Mouse (Mus musculus): ENCODE data around the gene Adamts15. TPM values are rescaled to one million over a fixed set of nuclear protein-coding genes. Genes with fewer than 3 reads are reported as not detected.

Adamts15 gene
- polyA plus RNA-seq, 1 experiment from 2014 or later: 1.6 TPM

DNA sequence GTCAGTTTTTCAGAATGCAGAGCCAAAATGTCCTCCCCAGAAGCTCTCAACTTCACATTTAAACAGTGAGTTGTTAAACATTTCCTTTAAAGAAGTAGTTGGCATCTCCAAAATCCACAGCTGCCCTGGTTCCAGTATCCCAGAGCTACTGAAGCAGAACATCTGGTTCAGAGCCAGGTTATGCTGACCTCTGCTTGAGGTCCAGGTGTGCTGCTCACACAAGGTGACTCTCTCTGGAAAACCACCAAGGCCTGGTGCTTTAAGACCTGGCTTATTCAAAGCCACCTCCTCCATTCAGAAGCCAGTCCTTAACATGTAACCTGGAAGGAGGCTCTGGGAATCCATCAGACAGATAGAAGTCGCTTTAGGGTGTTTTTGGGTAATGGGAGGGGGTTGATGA lies 23.0 kb upstream of the Adamts15 start:
- Histone ChIP-seq H3K9me3 (replicated peaks) (no peaks in the 10 kb centered on the region), H3K4me1 (peaks cover 11% of the 10 kb centered on the region), H3K27ac (no peak overlapping the region), H3K9ac (no peak overlapping the region), H3K4me3 (no peak overlapping the region), H3K4me2 (no peak overlapping the region), H3K27me3 (peaks cover 55% of the 10 kb centered on the region), H3K36me3 (ENCODE audit: poor library complexity, severe bottlenecking) (no peaks in the 10 kb centered on the region)
- 70% methylated on average over 1 of the region's 1 CpGs for WGBS
- no peak for ATAC-seq

DNA sequence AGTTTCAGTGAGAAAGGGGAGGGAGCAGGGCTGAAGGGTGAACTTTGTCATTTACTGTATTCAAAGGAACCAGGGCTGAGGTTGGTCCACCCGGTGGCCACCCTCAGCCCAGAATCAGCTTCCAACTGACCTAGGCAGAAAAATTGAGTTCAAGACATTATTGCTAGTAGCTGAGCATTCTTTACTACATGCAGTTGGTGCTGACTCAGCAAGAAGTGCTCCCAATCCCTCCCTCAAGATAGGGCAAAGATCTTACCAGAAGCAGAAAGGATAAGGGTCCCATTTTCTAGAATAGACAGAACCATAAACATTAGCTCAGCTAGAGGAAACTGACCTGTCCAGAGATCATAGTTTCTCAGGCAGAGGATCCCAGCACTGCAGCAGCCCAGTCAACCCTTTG lies 22.0 kb upstream of the Adamts15 start:
- 4% methylated on average over 1 of the region's 1 CpGs for WGBS
- Histone ChIP-seq H3K4me3 (no peak overlapping the region; the same call in 1 of the 2 replicates), H3K9me3 (replicated peaks) (no peaks in the 10 kb centered on the region), H3K36me3 (ENCODE audit: poor library complexity, severe bottlenecking) (no peaks in the 10 kb centered on the region), H3K9ac (no peak overlapping the region), H3K27me3 (peaks cover 55% of the 10 kb centered on the region), H3K4me2 (no peak overlapping the region), H3K27ac (no peak overlapping the region), H3K4me1 (peaks cover 11% of the 10 kb centered on the region)
- ATAC-seq: no peak

DNA sequence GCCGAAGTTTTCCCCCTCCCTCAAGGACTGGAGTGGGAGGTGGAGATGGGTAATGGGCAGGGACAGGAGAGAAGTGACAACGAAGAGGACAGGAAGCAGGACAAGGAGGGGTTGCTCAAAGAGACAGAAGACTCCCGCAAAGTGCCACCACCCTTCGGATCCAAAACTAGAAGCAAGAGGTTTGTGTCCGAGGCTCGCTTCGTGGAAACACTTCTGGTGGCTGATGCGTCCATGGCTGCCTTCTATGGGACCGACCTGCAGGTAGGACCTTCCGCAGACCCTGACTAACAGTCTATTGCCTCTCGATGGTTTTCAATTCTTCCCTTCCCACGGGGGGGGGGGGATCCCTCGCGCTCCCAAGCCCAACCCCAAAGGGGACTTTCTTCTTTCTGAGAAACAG lies 21.1 kb upstream of the Adamts15 start:
- Histone ChIP-seq H3K4me3 (peak overlapping the region; percentile 60), H3K36me3 (ENCODE audit: poor library complexity, severe bottlenecking) (no peaks in the 10 kb centered on the region), H3K4me1 (peaks cover 11% of the 10 kb centered on the region), H3K27me3 (peaks cover 55% of the 10 kb centered on the region), H3K9ac (peak overlapping the region; percentile 70), H3K9me3 (replicated peaks) (no peaks in the 10 kb centered on the region), H3K4me2 (peak overlapping the region; percentile 90), H3K27ac (no peak overlapping the region)
- 1% methylated on average over 13 of the region's 14 CpGs for WGBS
- no peak for ATAC-seq

GRCm38 (mm10) chr9:30942512-30943313 lies 20.5 kb upstream of the Adamts15 start, which contains the start of gene Adamts8:
Gene Adamts8 (plus strand): TSS chr9:30942562.
- Histone ChIP-seq H3K36me3 (ENCODE audit: poor library complexity, severe bottlenecking) (no peaks in the 10 kb centered on the region), H3K9ac (peak within 1 kb of the TSS; percentile 70), H3K4me3 (peak within 1 kb of the TSS; percentile 60), H3K9me3 (replicated peaks) (no peaks in the 10 kb centered on the region), H3K4me1 (peaks cover 11% of the 10 kb centered on the region), H3K4me2 (peak within 1 kb of the TSS; percentile 90), H3K27me3 (peaks cover 55% of the 10 kb centered on the region), H3K27ac (no peak within 1 kb of the TSS)
- peak; percentile 90 for ATAC-seq
- under 1% methylated on average over 80 of the region's 96 CpGs for WGBS

- no peak overlapping the region for H3K9ac ChIP-seq
- H3K4me3 ChIP-seq: no peak overlapping the region
- H3K4me1 ChIP-seq: peaks cover 11% of the 10 kb centered on the region
- H3K27me3 ChIP-seq: peaks cover 40% of the 10 kb centered on the region
- H3K9me3 ChIP-seq (replicated peaks): no peaks in the 10 kb centered on the region
- ATAC-seq: peak; percentile 52
- no peak overlapping the region for H3K4me2 ChIP-seq
- H3K27ac ChIP-seq: no peak overlapping the region
- WGBS: 7% methylated on average over 6 of the region's 6 CpGs
- H3K36me3 ChIP-seq (ENCODE audit: poor library complexity, severe bottlenecking): no peaks in the 10 kb centered on the region
These were observed 18.1 kb upstream of the Adamts15 start for GRCm38 (mm10) chr9:30940328-30940727.

DNA sequence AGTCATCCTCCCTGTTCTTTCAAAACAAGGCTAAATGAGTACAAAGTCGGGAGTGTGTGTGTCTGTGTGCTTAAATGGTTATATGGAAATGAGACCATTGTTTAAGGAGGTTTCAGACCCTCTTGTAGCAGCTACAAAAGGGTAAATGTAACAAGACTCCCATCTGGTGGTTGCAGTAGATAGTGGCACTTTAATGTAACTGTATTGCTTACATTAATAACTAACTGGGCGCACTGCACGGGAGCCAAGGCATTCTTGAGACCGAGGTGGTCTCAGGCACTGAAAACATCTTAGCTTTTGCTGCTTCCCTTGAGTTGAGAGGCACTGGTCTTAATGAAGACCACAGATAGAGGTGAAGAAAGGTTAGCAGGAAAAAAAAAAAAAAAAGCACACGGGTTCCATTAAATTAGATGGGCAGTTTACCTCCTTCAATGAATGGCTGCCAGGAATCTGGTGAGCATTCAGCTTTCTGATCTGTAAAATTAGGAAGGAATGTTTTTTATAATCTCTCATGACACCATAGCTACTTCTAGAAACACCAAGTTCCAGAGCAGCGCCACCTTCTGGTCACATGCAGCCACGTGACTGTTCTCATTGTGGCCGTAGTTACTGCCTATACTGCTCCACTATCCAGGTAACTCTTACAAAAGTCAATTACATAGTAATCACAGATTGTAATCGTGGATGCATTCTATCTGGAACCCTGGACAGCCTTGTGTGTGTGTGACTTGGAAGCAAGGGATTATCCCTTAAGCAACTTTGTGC lies 14.6 kb upstream of the Adamts15 start:
- no peaks in the 10 kb centered on the region for H3K36me3 ChIP-seq (ENCODE audit: poor library complexity, severe bottlenecking)
- ATAC-seq: peak; percentile 77
- no peak overlapping the region for H3K4me3 ChIP-seq
- 36% methylated on average over 9 of the region's 9 CpGs for WGBS
- H3K9ac ChIP-seq: no peak overlapping the region
- peaks cover 15% of the 10 kb centered on the region for H3K27me3 ChIP-seq
- 0 out of 2 replicates have a peak overlapping the region, but pooled peaks have one; percentile 22 for H3K4me2 ChIP-seq
- no peaks in the 10 kb centered on the region for H3K4me1 ChIP-seq
- no peak overlapping the region for H3K27ac ChIP-seq
- no peaks in the 10 kb centered on the region for H3K9me3 ChIP-seq (replicated peaks)

DNA sequence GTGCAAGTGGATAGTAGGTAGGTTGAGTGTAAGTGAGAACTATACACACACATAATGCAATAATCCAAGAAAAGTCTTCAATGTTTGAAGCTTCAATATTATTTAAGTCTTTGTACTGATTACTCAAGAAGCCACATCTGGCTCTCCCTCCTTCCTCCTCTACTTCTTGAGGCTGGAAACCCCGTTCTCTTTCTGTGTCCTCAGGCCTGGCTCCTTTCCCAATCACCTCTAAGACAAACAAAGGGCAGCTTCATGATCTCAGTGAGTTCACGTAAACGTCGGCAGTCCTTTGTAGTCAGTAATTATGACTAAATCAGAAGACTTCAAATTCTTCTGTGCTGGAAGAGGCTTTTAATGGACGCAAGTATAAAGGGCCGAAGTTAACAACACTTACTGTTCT lies 12.6 kb upstream of the Adamts15 start:
- Histone ChIP-seq H3K4me3 (no peak overlapping the region), H3K4me2 (no peak overlapping the region), H3K27me3 (no peaks in the 10 kb centered on the region), H3K4me1 (no peaks in the 10 kb centered on the region), H3K9me3 (replicated peaks) (no peaks in the 10 kb centered on the region), H3K27ac (no peak overlapping the region), H3K9ac (no peak overlapping the region), H3K36me3 (ENCODE audit: poor library complexity, severe bottlenecking) (no peaks in the 10 kb centered on the region)
- no peak for ATAC-seq
- 42% methylated on average over 6 of the region's 6 CpGs for WGBS

GRCm38 (mm10) chr9:30932346-30932745 lies 10.1 kb upstream of the Adamts15 start:
- Histone ChIP-seq H3K9me3 (replicated peaks) (no peaks in the 10 kb centered on the region), H3K27me3 (no peaks in the 10 kb centered on the region), H3K4me3 (no peak overlapping the region), H3K36me3 (ENCODE audit: poor library complexity, severe bottlenecking) (no peaks in the 10 kb centered on the region), H3K4me1 (no peaks in the 10 kb centered on the region), H3K27ac (no peak overlapping the region), H3K4me2 (no peak overlapping the region), H3K9ac (no peak overlapping the region)
- no peak for ATAC-seq
- 81% methylated on average over 4 of the region's 4 CpGs for WGBS

DNA sequence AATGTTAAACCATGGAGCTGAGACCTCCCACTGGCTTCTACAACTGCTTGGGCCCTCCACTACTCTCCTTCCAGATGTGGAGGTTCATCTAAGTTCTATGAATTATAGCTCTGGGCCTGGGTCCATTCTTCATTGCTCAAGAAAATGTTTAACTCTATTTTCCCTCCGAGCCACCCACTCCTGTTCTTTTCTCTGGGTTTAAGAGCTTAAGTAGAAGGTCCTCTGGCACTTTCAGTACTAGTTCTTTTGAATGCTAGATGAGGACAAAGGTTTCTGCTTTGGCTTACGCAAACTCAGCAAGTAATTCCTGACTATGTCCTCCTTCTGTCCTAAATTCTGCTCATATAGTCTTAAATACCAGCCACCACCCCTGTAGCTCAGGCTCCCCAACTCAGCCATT lies 6.5 kb upstream of the Adamts15 start:
- no peaks in the 10 kb centered on the region for H3K9me3 ChIP-seq (replicated peaks)
- ATAC-seq: no peak
- WGBS: 87% methylated on average over 2 of the region's 2 CpGs
- no peaks in the 10 kb centered on the region for H3K27me3 ChIP-seq
- H3K4me1 ChIP-seq: no peaks in the 10 kb centered on the region
- no peak overlapping the region for H3K4me2 ChIP-seq
- no peak overlapping the region for H3K4me3 ChIP-seq
- H3K36me3 ChIP-seq (ENCODE audit: poor library complexity, severe bottlenecking): no peaks in the 10 kb centered on the region
- H3K27ac ChIP-seq: no peak overlapping the region
- H3K9ac ChIP-seq: no peak overlapping the region

- H3K4me3 ChIP-seq: peak overlapping the region; percentile 56
- 5% methylated on average over 56 of the region's 56 CpGs for WGBS
- H3K4me1 ChIP-seq: peaks cover 22% of the 10 kb centered on the region
- H3K27ac ChIP-seq: no peak overlapping the region
- H3K27me3 ChIP-seq: peaks cover 42% of the 10 kb centered on the region
- no peaks in the 10 kb centered on the region for H3K9me3 ChIP-seq (replicated peaks)
- peak; percentile 57 for ATAC-seq
- peak overlapping the region; percentile 92 for H3K4me2 ChIP-seq
- H3K36me3 ChIP-seq (ENCODE audit: poor library complexity, severe bottlenecking): no peaks in the 10 kb centered on the region
- peak overlapping the region; percentile 59 for H3K9ac ChIP-seq
These were observed 770 bp downstream of the Adamts15 start for GRCm38 (mm10) chr9:30921261-30922103.

GRCm38 (mm10) chr9:30920736-30921135 lies 1.5 kb downstream of the Adamts15 start:
- H3K27me3 ChIP-seq: peaks cover 42% of the 10 kb centered on the region
- no peak overlapping the region for H3K27ac ChIP-seq
- ATAC-seq: no peak
- no peak overlapping the region for H3K9ac ChIP-seq
- no peaks in the 10 kb centered on the region for H3K36me3 ChIP-seq (ENCODE audit: poor library complexity, severe bottlenecking)
- no peaks in the 10 kb centered on the region for H3K9me3 ChIP-seq (replicated peaks)
- peaks cover 22% of the 10 kb centered on the region for H3K4me1 ChIP-seq
- no peak overlapping the region for H3K4me2 ChIP-seq
- 22% methylated on average over 6 of the region's 6 CpGs for WGBS
- H3K4me3 ChIP-seq: no peak overlapping the region

DNA sequence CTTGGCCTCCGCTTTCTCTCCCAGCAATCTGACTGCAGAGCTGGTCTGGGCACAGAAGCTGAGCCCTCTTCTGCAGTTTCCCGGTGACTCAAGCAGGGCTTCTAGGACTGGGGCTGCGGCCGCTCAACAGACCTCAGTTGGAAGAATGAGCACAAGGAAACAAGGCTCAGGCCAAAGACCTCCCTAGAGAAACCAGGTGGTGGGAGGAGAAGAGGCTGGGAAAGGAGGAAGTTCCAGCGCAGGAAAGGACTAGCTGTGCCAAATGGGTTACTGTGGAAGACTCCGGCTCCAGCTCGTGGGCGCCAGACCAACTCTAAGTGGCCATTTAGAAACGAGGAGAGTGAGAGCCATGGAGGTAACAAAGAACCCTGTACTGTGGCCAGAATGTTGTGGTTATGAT lies 2.6 kb downstream of the Adamts15 start:
- 87% methylated on average over 9 of the region's 9 CpGs for WGBS
- Histone ChIP-seq H3K4me1 (peaks cover 22% of the 10 kb centered on the region), H3K9me3 (replicated peaks) (no peaks in the 10 kb centered on the region), H3K36me3 (ENCODE audit: poor library complexity, severe bottlenecking) (no peaks in the 10 kb centered on the region), H3K4me3 (no peak overlapping the region), H3K9ac (no peak overlapping the region), H3K27me3 (peaks cover 42% of the 10 kb centered on the region), H3K27ac (no peak overlapping the region), H3K4me2 (no peak overlapping the region)
- ATAC-seq: no peak
